Mouse (Mus musculus): ENCODE measurements around the gene Cd1d1. TPM values are rescaled to one million over a fixed set of nuclear protein-coding genes. Genes with fewer than 3 reads are reported as not detected.
"Not testable (repeated sequence)": the region's sequence is repeated elsewhere in the genome, so short reads cannot be mapped to it uniquely, and the experiment has no call there.

Cd1d1 gene
- polyA plus RNA-seq, 1 experiment from 2014 or later, result 62.2 TPM

GRCm38 (mm10) chr3:87000676-87001075 is 1.4 kb upstream of the Cd1d1 start:
- H3K36me3 ChIP-seq, result no peaks in the 10 kb centered on the region
- no peaks in the 10 kb centered on the region for H3K9me3 ChIP-seq (replicated peaks)
- 0 out of 2 replicates have a peak, but pooled peaks cover 4% of the 10 kb centered on the region for H3K4me1 ChIP-seq
- no peak overlapping the region for H3K4me3 ChIP-seq (replicated peaks)
- H3K27ac ChIP-seq (replicated peaks), result no peak overlapping the region
- no peak overlapping the region for H3K4me2 ChIP-seq (replicated peaks)
- H3K9ac ChIP-seq, result no peak overlapping the region
- no peak for ATAC-seq (ENCODE audit: insufficient number of reproducible peaks, low FRiP score, low TSS enrichment, low read depth)
- 35% methylated on average over 4 of the region's 4 CpGs for WGBS
- H3K27me3 ChIP-seq, result no peaks in the 10 kb centered on the region

- H3K36me3 ChIP-seq, result no peaks in the 10 kb centered on the region
- ATAC-seq (ENCODE audit: insufficient number of reproducible peaks, low FRiP score, low TSS enrichment, low read depth), result no peak
- no peak overlapping the region for H3K9ac ChIP-seq
- H3K4me1 ChIP-seq, result 0 out of 2 replicates have a peak, but pooled peaks cover 4% of the 10 kb centered on the region
- H3K4me2 ChIP-seq (replicated peaks), result no peak overlapping the region
- H3K9me3 ChIP-seq (replicated peaks), result no peaks in the 10 kb centered on the region
- WGBS, result 87% methylated on average over 12 of the region's 12 CpGs
- no peaks in the 10 kb centered on the region for H3K27me3 ChIP-seq
- H3K4me3 ChIP-seq (replicated peaks), result 0 out of 2 replicates have a peak overlapping the region, but pooled peaks have one; percentile 60
- no peak overlapping the region for H3K27ac ChIP-seq (replicated peaks)
These were observed 810 bp upstream of the Cd1d1 start for GRCm38 (mm10) chr3:87000051-87000450.

- Histone ChIP-seq H3K9ac (peak overlapping the region; percentile 58), H3K4me3 (replicated peaks) (peak overlapping the region; percentile 60), H3K27ac (replicated peaks) (peak overlapping the region; percentile 94), H3K4me2 (replicated peaks) (peak overlapping the region; percentile 51)
- WGBS, result 4% methylated on average over 24 of the region's 24 CpGs
- H3K9me3 ChIP-seq (replicated peaks); H3K27me3 ChIP-seq; H3K36me3 ChIP-seq; H3K4me1 ChIP-seq: not testable (repeated sequence)
- ATAC-seq (ENCODE audit: insufficient number of reproducible peaks, low FRiP score, low TSS enrichment, low read depth), result peak; percentile 97
These were observed 517 bp downstream of the Cd1d1 start for GRCm38 (mm10) chr3:86998433-86999414.

- no peaks in the 10 kb centered on the region for H3K27me3 ChIP-seq
- no peak overlapping the region for H3K27ac ChIP-seq (replicated peaks)
- 0 out of 2 replicates have a peak, but pooled peaks cover 4% of the 10 kb centered on the region for H3K4me1 ChIP-seq
- ATAC-seq (ENCODE audit: insufficient number of reproducible peaks, low FRiP score, low TSS enrichment, low read depth), result no peak
- H3K4me3 ChIP-seq (replicated peaks), result no peak overlapping the region
- no peaks in the 10 kb centered on the region for H3K9me3 ChIP-seq (replicated peaks)
- no peak overlapping the region for H3K4me2 ChIP-seq (replicated peaks)
- WGBS, result 83% methylated on average over 4 of the region's 4 CpGs
- no peak overlapping the region for H3K9ac ChIP-seq
- no peaks in the 10 kb centered on the region for H3K36me3 ChIP-seq
These were observed 3.1 kb downstream of the Cd1d1 start for GRCm38 (mm10) chr3:86996111-86996510.

- H3K36me3 ChIP-seq, result no peaks in the 10 kb centered on the region
- 0 out of 2 replicates have a peak, but pooled peaks cover 4% of the 10 kb centered on the region for H3K4me1 ChIP-seq
- no peak overlapping the region for H3K9ac ChIP-seq
- H3K4me2 ChIP-seq (replicated peaks), result no peak overlapping the region
- no peaks in the 10 kb centered on the region for H3K9me3 ChIP-seq (replicated peaks)
- no peak for ATAC-seq (ENCODE audit: insufficient number of reproducible peaks, low FRiP score, low TSS enrichment, low read depth)
- H3K4me3 ChIP-seq (replicated peaks), result no peak overlapping the region
- H3K27me3 ChIP-seq, result no peaks in the 10 kb centered on the region
- WGBS, result 57% methylated on average over 1 of the region's 1 CpGs
- H3K27ac ChIP-seq (replicated peaks), result no peak overlapping the region
These were observed 3.9 kb downstream of the Cd1d1 start for GRCm38 (mm10) chr3:86995381-86995780.

GRCm38 (mm10) chr3:86986969-86987368 is 12.3 kb downstream of the Cd1d1 start:
- Histone ChIP-seq H3K9ac (peak overlapping the region; percentile 31; the same call in 1 of the 2 replicates), H3K4me3 (replicated peaks) (peak overlapping the region; percentile 42), H3K27ac (replicated peaks) (peak overlapping the region; percentile 65; the same call in 1 of the 2 replicates), H3K4me2 (replicated peaks) (peak overlapping the region; percentile 52)
- not testable (repeated sequence) for H3K27me3 ChIP-seq; H3K4me1 ChIP-seq; ATAC-seq (ENCODE audit: insufficient number of reproducible peaks, low FRiP score, low TSS enrichment, low read depth); H3K9me3 ChIP-seq (replicated peaks); H3K36me3 ChIP-seq
- 38% methylated on average over 6 of the region's 6 CpGs for WGBS

- peak overlapping the region; percentile 65; the same call in 1 of the 2 replicates for H3K27ac ChIP-seq (replicated peaks)
- ATAC-seq (ENCODE audit: insufficient number of reproducible peaks, low FRiP score, low TSS enrichment, low read depth), result peak; percentile 54; the same call in 1 of the 2 replicates
- WGBS, result 6% methylated on average over 12 of the region's 12 CpGs
These were observed 12.8 kb downstream of the Cd1d1 start for GRCm38 (mm10) chr3:86986490-86986889.

GRCm38 (mm10) chr3:86983382-86983781 is 15.9 kb downstream of the Cd1d1 start:
- H3K9me3 ChIP-seq (replicated peaks), result no peaks in the 10 kb centered on the region
- no peak overlapping the region for H3K27ac ChIP-seq (replicated peaks)
- 83% methylated on average over 6 of the region's 6 CpGs for WGBS
- no peaks in the 10 kb centered on the region for H3K27me3 ChIP-seq
- H3K4me3 ChIP-seq (replicated peaks), result no peak overlapping the region
- no peak overlapping the region for H3K9ac ChIP-seq
- no peak overlapping the region for H3K4me2 ChIP-seq (replicated peaks)
- H3K4me1 ChIP-seq, result no peaks in the 10 kb centered on the region
- no peaks in the 10 kb centered on the region for H3K36me3 ChIP-seq
- ATAC-seq (ENCODE audit: insufficient number of reproducible peaks, low FRiP score, low TSS enrichment, low read depth), result no peak

More at GRCm38 (mm10) chr3:86986490-86986889, 12.8 kb downstream of the Cd1d1 start:
- no peaks in the 10 kb centered on the region for H3K9me3 ChIP-seq (replicated peaks)
- H3K4me2 ChIP-seq (replicated peaks), result peak overlapping the region; percentile 52
- peak overlapping the region; percentile 42 for H3K4me3 ChIP-seq (replicated peaks)
- no peaks in the 10 kb centered on the region for H3K4me1 ChIP-seq
- peak overlapping the region; percentile 31 for H3K9ac ChIP-seq
- no peaks in the 10 kb centered on the region for H3K27me3 ChIP-seq
- H3K36me3 ChIP-seq, result no peaks in the 10 kb centered on the region

- WGBS, result 9% methylated on average over 8 of the region's 8 CpGs
These were observed 22.7 kb downstream of the Cd1d1 start for GRCm38 (mm10) chr3:86976546-86976945.

GRCm38 (mm10) chr3:86975150-86975549 is 24.1 kb downstream of the Cd1d1 start:
- no peaks in the 10 kb centered on the region for H3K36me3 ChIP-seq
- WGBS, result 47% methylated on average over 2 of the region's 2 CpGs
- H3K27me3 ChIP-seq, result no peaks in the 10 kb centered on the region
- no peaks in the 10 kb centered on the region for H3K4me1 ChIP-seq
- no peak overlapping the region for H3K4me2 ChIP-seq (replicated peaks)
- no peaks in the 10 kb centered on the region for H3K9me3 ChIP-seq (replicated peaks)
- no peak overlapping the region for H3K27ac ChIP-seq (replicated peaks)
- H3K4me3 ChIP-seq (replicated peaks), result no peak overlapping the region
- no peak overlapping the region for H3K9ac ChIP-seq
- ATAC-seq (ENCODE audit: insufficient number of reproducible peaks, low FRiP score, low TSS enrichment, low read depth), result no peak

More at GRCm38 (mm10) chr3:86976546-86976945, 22.7 kb downstream of the Cd1d1 start:
- no peak overlapping the region for H3K9ac ChIP-seq
- H3K27ac ChIP-seq (replicated peaks), result no peak overlapping the region
- no peaks in the 10 kb centered on the region for H3K27me3 ChIP-seq
- H3K4me1 ChIP-seq, result no peaks in the 10 kb centered on the region
- H3K36me3 ChIP-seq, result no peaks in the 10 kb centered on the region
- no peak overlapping the region for H3K4me2 ChIP-seq (replicated peaks)
- no peak overlapping the region for H3K4me3 ChIP-seq (replicated peaks)
- no peaks in the 10 kb centered on the region for H3K9me3 ChIP-seq (replicated peaks)
- no peak for ATAC-seq (ENCODE audit: insufficient number of reproducible peaks, low FRiP score, low TSS enrichment, low read depth)

GRCm38 (mm10) chr3:86962665-86963435 is 36.4 kb downstream of the Cd1d1 start:
- WGBS, result 79% methylated on average over 17 of the region's 17 CpGs
- H3K4me1 ChIP-seq, result no peaks in the 10 kb centered on the region
- H3K27ac ChIP-seq (replicated peaks), result no peak overlapping the region
- H3K9me3 ChIP-seq (replicated peaks), result no peaks in the 10 kb centered on the region
- no peak overlapping the region for H3K9ac ChIP-seq
- no peak for ATAC-seq (ENCODE audit: insufficient number of reproducible peaks, low FRiP score, low TSS enrichment, low read depth)
- no peaks in the 10 kb centered on the region for H3K27me3 ChIP-seq
- H3K4me2 ChIP-seq (replicated peaks), result no peak overlapping the region
- H3K4me3 ChIP-seq (replicated peaks), result no peak overlapping the region
- no peaks in the 10 kb centered on the region for H3K36me3 ChIP-seq
